Mouse (Mus musculus): ENCODE measurements around the gene Fbrsl1. TPM values are rescaled to one million over a fixed set of nuclear protein-coding genes. Genes with fewer than 3 reads are reported as not detected.

Fbrsl1 gene
- total RNA-seq, 2 experiments from 2014 or later = 68.6 to 73.8 TPM

Other genes starting within 250 kb of the Fbrsl1 start
- 10 to 100 TPM; 37.5 to 46.0 TPM for gene Ankle2, start 217.5 kb downstream of the Fbrsl1 start, total RNA-seq (2021)
- gene Pgam5, start 178.6 kb downstream of the Fbrsl1 start, total RNA-seq (2021) = 10 to 100 TPM; 60.0 to 65.1 TPM
- 1 to 10 TPM; 8.0 to 8.1 TPM for gene Pxmp2, start 162.3 kb downstream of the Fbrsl1 start, total RNA-seq (2021)
- gene Pole, start 162.2 kb downstream of the Fbrsl1 start, total RNA-seq (2021) = 1 to 10 TPM; 1.3 TPM
- gene P2rx2, start 105.3 kb downstream of the Fbrsl1 start, total RNA-seq (2021) = under 1 TPM in 1 of 2 experiments, not detected in 1; 0.23 TPM
- gene Lrcol1, start 103.8 kb downstream of the Fbrsl1 start, total RNA-seq (2021) = not detected
- 100 to 1,000 TPM in 1 of 2 experiments, 10 to 100 TPM in 1; 90.0 to 123 TPM for gene Galnt9, start 95.9 kb upstream of the Fbrsl1 start, total RNA-seq (2021)
- gene Noc4l, start 204.9 kb upstream of the Fbrsl1 start, total RNA-seq (2021) = 10 to 100 TPM; 24.9 to 25.6 TPM
- gene Ddx51, start 204.9 kb upstream of the Fbrsl1 start, total RNA-seq (2021) = 10 to 100 TPM; 23.7 to 26.4 TPM

All from left cerebral cortex, postnatal 25 days (tissue).